Mouse (Mus musculus): Measurements from ENCODE around the gene Cnot2.
"Not testable (repeated sequence)": the region's sequence is repeated elsewhere in the genome, so short reads cannot be mapped to it uniquely, and the experiment has no call there.

The Cnot2 gene

DNA sequence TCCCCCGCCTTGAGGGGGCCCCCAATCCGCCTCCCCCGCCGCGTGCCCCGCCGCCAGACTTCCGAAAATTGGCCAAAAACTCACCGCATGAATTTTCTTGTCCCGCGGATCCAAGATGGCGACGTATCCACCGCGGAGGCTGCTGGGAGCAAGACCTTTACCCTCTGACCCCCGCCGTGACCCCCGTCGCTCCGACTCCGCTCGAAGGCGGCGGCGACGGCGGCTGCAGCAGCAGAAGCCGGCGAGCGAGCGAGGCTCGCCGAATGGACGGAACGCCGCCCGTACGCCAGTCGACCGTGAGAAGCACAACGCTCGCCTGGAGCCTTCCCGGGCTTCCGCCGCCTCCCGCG lies at the start of gene Cnot2:
Cnot2 (minus strand) TSS at position 143 of the 350 bp plus-strand sequence.
- peak; percentile 90 for DNase-seq (ENCODE audit: low read depth)

- DNase-seq (ENCODE audit: low read depth) = no peak
Observed at GRCm38 (mm10) chr10:116628926-116629325, 47.6 kb upstream of the Cnot2 start.

GRCm38 (mm10) chr10:116626009-116626408 lies 44.7 kb upstream of the Cnot2 start:
- no peak for DNase-seq (ENCODE audit: low read depth)

GRCm38 (mm10) chr10:116613250-116613649 lies 31.9 kb upstream of the Cnot2 start:
- DNase-seq (ENCODE audit: low read depth) = peak; percentile 86

DNA sequence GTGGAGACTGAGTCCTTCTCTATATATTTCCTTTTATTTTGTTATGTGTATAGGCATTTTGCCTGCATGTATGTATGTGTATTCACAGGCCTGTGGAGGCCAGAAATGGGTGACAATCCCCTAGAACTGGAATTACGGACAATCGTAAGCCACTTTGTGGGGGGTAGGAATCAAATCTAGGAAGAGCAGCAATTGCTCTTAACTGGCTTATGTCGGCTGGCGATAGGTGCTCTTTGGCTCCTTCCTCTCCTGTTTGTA lies 23.5 kb upstream of the Cnot2 start:
- DNase-seq (ENCODE audit: low read depth) = peak; percentile 8

GRCm38 (mm10) chr10:116604081-116604904 lies 23.0 kb upstream of the Cnot2 start:
- DNase-seq (ENCODE audit: low read depth) = peak; percentile 26

DNA sequence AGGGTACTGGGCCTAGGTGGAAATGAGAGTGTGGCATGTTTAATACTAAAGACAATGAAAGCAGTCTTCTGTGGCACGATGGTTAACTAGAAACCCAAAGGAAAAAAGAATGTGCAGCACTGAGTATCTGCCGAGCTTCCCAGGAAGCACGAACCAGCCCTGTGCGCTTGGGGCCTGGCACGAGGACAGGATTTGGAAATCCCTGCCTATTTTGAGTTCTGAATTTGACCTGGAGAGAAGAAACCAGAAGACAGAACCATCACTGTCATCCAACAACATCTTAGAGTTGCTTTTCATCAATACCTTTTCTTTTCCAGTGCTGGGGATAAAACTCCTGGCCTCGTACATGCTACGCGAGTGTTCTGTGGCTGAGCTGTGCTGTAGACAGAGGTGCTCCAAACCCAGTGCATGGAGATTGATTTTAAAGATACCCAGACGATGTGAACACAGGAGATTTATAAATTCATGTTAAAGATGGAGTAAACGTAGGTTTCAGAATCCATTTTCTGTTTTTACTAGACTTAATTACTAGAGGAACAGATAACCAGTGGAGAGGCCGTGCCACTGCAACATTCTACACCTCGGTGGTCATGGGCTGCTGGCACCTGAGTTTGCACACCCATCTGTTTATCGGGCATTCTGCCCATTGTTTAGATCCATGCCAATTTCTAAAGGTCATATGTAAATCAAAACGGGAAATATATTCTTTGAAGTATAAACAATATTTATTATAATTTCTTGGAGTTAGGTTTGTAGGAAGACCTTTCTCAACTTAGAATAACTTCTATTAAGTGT lies 17.9 kb upstream of the Cnot2 start:
- DNase-seq (ENCODE audit: low read depth) = no peak

DNA sequence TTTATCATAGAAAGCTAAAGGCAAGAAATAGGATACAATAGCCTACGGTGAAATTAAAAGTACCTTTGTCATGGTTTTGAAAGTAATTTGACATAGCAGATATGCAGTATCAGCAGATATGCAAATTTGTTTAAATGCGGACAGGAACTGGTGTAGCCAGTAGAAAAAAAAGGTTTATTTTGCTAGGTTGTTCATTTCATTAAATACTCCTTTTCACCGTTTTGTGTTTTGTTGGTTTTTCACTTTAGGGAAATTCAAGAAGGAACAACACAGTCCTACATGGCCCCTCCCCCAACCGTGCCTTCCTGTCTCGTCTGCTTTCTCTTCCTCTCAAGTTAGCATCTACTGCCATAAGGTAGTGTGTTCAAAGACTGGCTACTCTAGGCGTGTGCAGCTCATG lies 1.4 kb upstream of the Cnot2 start:
- peak; percentile 59 for DNase-seq (ENCODE audit: low read depth)

DNA sequence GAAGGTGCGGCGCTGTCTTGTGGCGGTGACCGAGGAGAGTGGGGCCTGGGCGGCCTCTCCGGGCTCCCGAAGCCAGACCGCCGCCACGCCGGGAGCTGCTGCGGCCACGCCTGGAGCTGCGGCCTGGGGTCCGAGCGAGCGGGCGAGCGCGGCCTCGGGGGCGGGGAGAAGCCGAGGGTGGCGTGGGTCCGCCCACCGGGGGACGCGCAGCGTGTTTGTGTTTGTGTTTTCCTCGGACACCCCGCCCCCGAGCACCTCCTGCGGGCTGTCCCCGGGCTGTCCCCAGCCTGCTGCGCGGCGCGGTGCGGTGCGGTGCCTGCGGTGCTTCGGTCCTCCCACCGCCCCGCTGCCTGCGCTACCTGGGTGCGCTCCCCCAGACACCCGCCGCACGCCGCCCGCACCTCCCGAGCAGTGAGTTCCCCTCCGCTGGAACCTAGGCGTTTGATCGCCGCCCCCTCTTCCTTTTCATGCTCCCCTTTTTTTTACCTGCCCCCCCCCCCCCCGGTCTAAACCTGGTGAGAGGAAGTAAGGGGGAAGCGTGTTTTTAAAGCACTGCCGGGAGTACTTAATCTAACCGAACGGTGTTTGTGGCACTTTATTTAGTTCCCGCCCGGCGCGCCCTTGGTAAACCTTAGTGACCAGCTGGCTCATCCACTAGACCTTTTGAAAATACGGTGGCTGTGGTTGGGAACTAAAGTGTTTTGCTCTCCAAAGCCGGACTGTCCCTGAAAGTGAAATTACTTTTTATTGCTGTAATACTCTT lies 589 bp upstream of the Cnot2 start:
- DNase-seq (ENCODE audit: low read depth) = peak; percentile 70

GRCm38 (mm10) chr10:116580591-116581358 lies 536 bp downstream of the Cnot2 start:
- DNase-seq (ENCODE audit: low read depth) = peak; percentile 71

DNA sequence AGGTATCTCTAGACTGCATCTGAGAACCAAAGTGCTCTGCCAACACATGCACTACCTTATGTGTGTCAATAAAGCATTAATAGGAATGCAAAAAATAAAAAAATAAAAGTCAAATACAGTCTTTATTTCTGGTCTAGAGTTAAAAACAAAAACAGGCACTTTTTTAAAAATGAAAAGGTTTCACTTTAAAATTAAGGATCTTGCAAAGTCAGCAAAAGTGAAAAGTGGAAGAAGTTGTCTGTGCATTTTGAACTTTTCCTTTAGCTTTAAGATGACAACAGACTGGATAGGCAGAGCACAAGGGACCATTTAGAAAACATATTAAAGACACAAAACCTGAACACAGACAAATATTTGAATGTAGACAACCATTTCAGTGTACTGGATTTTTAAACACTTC lies 1.8 kb downstream of the Cnot2 start:
- no peak for DNase-seq (ENCODE audit: low read depth)

GRCm38 (mm10) chr10:116578375-116578774 lies 2.9 kb downstream of the Cnot2 start:
- DNase-seq (ENCODE audit: low read depth) = no peak

GRCm38 (mm10) chr10:116577181-116577580 lies 4.1 kb downstream of the Cnot2 start:
- peak; percentile 58 for DNase-seq (ENCODE audit: low read depth)

DNA sequence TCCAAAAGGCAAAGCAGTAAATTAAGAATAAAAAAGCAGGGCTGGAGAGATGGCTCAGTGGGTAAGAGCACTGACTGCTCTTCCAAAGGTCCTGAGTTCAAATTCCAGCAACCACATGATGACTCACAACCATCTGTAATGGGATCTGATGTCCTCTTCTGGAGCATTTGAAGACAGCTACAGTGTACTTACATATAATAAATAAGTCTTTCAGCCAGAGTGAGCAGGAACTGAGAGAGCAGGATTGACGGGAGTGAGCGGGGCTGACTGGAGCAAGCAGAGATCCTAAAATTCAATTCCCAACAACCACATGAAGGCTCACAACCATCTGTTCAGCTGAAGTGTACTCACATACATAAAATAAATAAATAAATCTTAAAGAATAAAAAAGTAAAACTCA lies 5.2 kb downstream of the Cnot2 start:
- DNase-seq (ENCODE audit: low read depth) = not testable (repeated sequence)

GRCm38 (mm10) chr10:116570526-116570925 lies 10.8 kb downstream of the Cnot2 start:
- no peak for DNase-seq (ENCODE audit: low read depth)

DNA sequence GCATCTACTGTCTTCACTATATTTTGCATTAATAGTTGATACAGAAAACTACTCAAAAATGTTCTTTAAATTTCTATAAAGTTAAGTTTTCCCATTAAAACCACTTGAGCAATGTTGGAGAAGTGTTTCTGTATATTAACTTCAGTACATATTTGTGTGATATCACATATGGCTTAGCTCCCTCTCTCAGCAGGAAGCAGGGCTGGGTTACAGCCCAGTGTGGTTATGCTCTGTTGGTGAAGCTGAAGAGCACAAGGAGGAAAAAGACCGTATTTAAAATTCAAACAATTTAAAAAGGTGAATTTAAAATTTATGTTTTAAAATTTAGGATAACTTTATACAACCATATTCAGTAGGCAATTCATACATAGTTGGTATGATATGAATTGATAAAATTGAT lies 12.8 kb downstream of the Cnot2 start:
- peak; percentile 54 for DNase-seq (ENCODE audit: low read depth)

DNA sequence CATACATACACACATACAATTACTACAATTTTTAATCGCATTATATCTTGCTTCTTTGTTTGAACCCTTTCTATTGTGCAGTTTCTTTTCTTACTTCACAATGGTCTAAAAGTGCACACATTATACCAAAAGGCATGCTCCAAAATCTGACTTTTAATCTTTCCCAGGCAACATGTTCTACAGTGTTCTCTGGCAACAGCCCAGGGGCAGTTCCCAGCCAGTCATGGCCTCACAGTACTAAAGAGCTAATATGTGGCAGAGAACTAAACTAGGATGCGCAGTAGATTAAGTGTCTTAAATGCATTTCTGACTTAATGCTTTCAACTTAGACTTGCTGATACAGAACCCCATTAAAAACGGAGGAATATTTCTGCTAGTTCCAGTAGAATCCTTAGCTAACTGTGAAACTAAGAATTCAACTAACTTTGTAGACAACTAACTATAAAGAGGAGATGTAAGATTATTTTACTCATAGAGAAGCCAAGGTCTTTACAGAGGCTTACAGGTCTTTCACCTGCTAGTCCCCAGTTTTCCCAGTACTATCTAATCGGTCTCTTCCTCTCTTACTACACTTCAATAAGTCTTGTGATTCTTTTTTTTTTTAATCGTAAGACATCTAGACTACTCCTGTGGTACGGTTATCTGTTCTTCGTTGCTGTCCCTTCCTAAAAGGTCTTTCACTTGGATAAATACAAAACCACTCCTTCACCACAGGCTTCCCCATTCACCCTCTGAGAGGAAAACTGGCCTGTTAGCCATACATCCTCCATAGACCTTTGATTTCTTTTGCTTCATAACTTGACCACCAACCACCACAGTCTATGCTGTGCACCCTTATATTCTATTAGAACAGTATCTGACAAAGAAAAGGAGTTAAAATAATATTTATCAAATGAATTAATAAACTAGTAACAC lies 13.6 kb downstream of the Cnot2 start:
- DNase-seq (ENCODE audit: low read depth) = peak; percentile 61

- DNase-seq (ENCODE audit: low read depth) = not testable (repeated sequence)
Observed at GRCm38 (mm10) chr10:116566492-116566891, 14.8 kb downstream of the Cnot2 start.

DNA sequence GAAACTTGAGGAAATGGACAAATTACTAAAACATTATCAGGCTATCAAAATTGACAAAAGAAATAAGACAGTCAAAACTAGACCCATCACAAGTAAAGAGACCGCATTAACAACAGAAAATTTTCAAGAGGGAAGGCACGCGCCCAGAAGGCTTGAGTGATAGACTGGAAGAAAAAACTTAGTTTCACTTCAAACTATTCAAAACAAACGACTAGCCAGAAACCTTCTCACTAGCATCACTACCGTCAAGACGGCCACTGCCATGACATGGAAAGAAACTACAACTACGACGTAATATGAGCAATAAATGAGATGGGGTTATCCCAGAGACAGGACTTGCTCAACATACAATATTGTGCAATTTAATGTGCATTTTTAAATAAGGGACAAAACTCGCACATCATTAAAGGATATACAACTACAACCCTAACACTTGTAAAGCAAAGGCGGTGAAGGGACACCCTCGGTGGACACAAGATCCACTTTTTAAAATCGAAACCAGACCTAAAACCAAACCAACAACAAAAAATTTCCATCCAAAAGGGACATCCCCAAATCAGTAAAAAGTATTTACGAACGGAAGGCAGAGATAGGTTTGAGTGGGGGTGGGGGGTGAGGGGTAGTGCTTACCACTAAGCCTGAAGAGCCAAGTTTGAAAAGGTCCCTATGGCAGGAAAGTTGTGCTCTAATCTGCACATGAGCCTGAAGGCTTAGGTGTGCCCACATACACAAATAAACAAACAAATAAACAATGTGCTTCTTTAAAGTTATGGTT lies 16.3 kb downstream of the Cnot2 start:
- DNase-seq (ENCODE audit: low read depth) = no peak

Measured in 416B (cell line).